Mouse (Mus musculus) intestine, postnatal 0 days (tissue): Measurements from ENCODE around the gene Rrad. TPM values are rescaled to one million over a fixed set of nuclear protein-coding genes. Genes with fewer than 3 reads are reported as not detected.
A peak's percentile ranks its signal among the peaks of the same experiment; 100 is the strongest.

Experiments used
- ATAC-seq: fragments of 200-750 bp; cut with Nextera tagmentation; 2 replicates; pipeline ENCODE4 v1.8.0; 2017; ENCODE audit warnings: mild to moderate bottlenecking, moderate TSS enrichment, moderate library complexity
- H3K27ac ChIP-seq: fragments of 300-500 bp; sonication (generic); 2 replicates; pipeline ENCODE4 v1.5.1; 2014; ENCODE audit warnings: mild to moderate bottlenecking, low read depth, low read length, moderate library complexity
- H3K27me3 ChIP-seq: fragments of 300-500 bp; sonication (generic); replicated peaks from 2 replicates; pipeline ENCODE4 v1.6.1; 2014; ENCODE audit warnings: low read length, mixed read lengths; ENCODE audit not compliant: control insufficient read depth, insufficient read depth
- H3K36me3 ChIP-seq: fragments of 300-500 bp; sonication (generic); 2 replicates; pipeline ENCODE4 v1.6.1; 2014; ENCODE audit warnings: mild to moderate bottlenecking, moderate library complexity; ENCODE audit not compliant: control insufficient read depth, insufficient read depth
- H3K4me1 ChIP-seq: fragments of 300-500 bp; sonication (generic); replicated peaks from 2 replicates; pipeline ENCODE4 v1.6.1; 2014; ENCODE audit warnings: antibody characterized with exemption, low read length, mixed read lengths; ENCODE audit not compliant: control insufficient read depth, insufficient read depth
- H3K4me2 ChIP-seq: fragments of 300-500 bp; sonication (generic); replicated peaks from 2 replicates; pipeline ENCODE4 v1.6.1; 2014; ENCODE audit warnings: low read depth, mild to moderate bottlenecking, moderate library complexity
- H3K4me3 ChIP-seq: fragments of 300-500 bp; sonication (generic); 2 replicates; pipeline ENCODE4 v1.5.1; 2014; ENCODE audit warnings: low read depth, low read length
- H3K9ac ChIP-seq: fragments of 300-500 bp; sonication (generic); 2 replicates; pipeline ENCODE4 v1.6.1; 2014; ENCODE audit warnings: mild to moderate bottlenecking, low read depth, low read length
- H3K9me3 ChIP-seq: fragments of 300-500 bp; sonication (generic); 2 replicates; pipeline ENCODE4 v1.6.1; 2016; ENCODE audit warnings: mixed run types; ENCODE audit not compliant: control insufficient read depth
- CTCF ChIP-seq: sonication (generic); IDR thresholded peaks from 2 replicates; pipeline ENCODE4 v1.5.1; 2016; ENCODE audit warnings: low read depth, mild to moderate bottlenecking, control low read depth, antibody characterized with exemption, moderate library complexity
- WGBS: fragments of 180-500 bp; shearing (Covaris S2); extraction: QIAGEN DNeasy Blood & Tissue Kit; methylation state at CpG from one replicate; pipeline ENCODE4 v1.1.7; 2014; 5-methylcytosine and 5-hydroxymethylcytosine counted together
- polyA plus RNA-seq: library from polyadenylated mRNA; unstranded; fragments of >200 nt; fragmentation: Nextera tagmentation; extraction: Ambion mirVana; gene quantifications from 2 replicates; pipeline ENCODE4 v1.2.1, GENCODE M21; 2015

Rrad gene
- polyA plus RNA-seq, 1 experiment from 2014 or later, result 5.8 TPM

DNA sequence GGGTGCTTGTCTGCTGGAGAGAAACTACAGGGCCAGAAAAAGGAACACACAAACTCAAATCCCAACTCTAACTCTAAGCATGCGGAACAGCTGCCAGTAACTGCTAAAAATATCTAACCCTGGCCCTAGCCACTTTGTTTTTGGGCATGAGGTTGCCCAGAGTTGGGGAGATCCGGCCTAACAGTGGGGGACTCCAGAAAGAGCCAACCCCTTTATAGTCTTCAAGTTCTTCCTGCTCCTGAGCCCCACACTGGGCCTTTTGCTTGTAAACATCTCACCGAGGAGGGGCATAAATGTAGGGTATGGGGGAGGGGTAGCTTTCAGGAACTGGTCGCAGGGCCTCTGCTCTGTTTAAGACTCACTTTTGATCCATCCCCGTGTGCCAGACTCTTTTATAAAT is 848 bp upstream of the Rrad start:
- TF ChIP-seq CTCF, result no peak
- Histone ChIP-seq H3K36me3 (peaks cover 4% of the 10 kb centered on the region; the same call in 1 of the 2 replicates), H3K9me3 (no peaks in the 10 kb centered on the region), H3K4me1 (0 out of 2 replicates have a peak, but pooled peaks cover 5% of the 10 kb centered on the region), H3K27me3 (peaks cover 22% of the 10 kb centered on the region; the same call in 1 of the 2 replicates), H3K4me3 (peak overlapping the region; percentile 31; the same call in 1 of the 2 replicates), H3K27ac (no peak overlapping the region; the same call in 1 of the 2 replicates), H3K9ac (no peak overlapping the region), H3K4me2 (peak overlapping the region; percentile 60)
- WGBS, result 40% methylated on average over 5 of the region's 5 CpGs
- ATAC-seq, result no peak

DNA sequence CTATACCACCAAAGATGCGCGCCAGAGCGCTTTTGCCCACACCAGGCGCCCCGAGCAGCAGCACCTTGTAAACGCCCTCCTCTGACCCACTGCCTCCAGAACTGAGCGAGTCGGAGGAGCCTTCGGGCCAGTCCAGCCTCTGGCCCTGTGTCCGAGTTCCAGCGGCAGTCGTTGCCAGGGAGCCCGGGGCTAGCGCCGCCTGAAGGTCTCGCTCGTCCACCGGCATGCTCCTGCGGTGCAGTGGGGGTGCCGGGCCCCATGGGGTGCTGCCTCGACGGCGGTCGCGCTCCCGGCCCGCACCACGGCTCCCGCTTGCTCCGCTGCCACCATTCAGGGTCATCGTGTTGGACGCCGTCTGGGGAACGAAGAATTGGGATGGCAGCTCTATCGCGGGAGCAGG is 553 bp downstream of the Rrad start:
- peak; percentile 33; the same call in 1 of the 2 replicates for ATAC-seq
- Histone ChIP-seq H3K9ac (peak overlapping the region; percentile 24; the same call in 1 of the 2 replicates), H3K36me3 (peaks cover 3% of the 10 kb centered on the region; the same call in 1 of the 2 replicates), H3K9me3 (no peaks in the 10 kb centered on the region), H3K4me1 (0 out of 2 replicates have a peak, but pooled peaks cover 5% of the 10 kb centered on the region), H3K27me3 (peaks cover 22% of the 10 kb centered on the region; the same call in 1 of the 2 replicates), H3K4me2 (peak overlapping the region; percentile 60), H3K27ac (no peak overlapping the region), H3K4me3 (peak overlapping the region; percentile 31)
- 3% methylated on average over 36 of the region's 36 CpGs for WGBS
- TF ChIP-seq CTCF, result peak; percentile 35

DNA sequence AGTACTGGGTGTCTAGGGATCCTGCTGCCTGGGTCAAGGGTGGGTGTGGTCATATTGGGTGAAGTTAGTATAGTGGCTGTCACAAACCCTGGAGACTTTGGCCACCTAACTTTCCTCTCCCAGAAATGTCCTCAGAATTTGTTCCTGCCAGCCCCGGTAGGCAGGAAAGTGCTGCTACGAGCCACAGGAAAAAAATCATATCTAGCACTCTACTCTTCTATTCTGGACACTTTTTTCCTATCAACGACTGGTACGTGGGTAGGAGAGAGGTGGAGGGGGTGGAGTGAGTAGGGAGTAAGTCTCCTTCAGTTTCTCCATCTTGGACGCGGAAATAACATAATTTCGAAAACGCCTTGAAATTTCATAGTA is 1.0 kb downstream of the Rrad start:
- no peak for TF ChIP-seq CTCF
- Histone ChIP-seq H3K9ac (no peak overlapping the region), H3K36me3 (no peaks in the 10 kb centered on the region; the same call in 1 of the 2 replicates), H3K9me3 (no peaks in the 10 kb centered on the region), H3K4me3 (peak overlapping the region; percentile 31; the same call in 1 of the 2 replicates), H3K4me1 (0 out of 2 replicates have a peak, but pooled peaks cover 5% of the 10 kb centered on the region), H3K27ac (no peak overlapping the region), H3K27me3 (peaks cover 22% of the 10 kb centered on the region; the same call in 1 of the 2 replicates), H3K4me2 (peak overlapping the region; percentile 60)
- WGBS, result 32% methylated on average over 8 of the region's 8 CpGs
- ATAC-seq, result no peak

DNA sequence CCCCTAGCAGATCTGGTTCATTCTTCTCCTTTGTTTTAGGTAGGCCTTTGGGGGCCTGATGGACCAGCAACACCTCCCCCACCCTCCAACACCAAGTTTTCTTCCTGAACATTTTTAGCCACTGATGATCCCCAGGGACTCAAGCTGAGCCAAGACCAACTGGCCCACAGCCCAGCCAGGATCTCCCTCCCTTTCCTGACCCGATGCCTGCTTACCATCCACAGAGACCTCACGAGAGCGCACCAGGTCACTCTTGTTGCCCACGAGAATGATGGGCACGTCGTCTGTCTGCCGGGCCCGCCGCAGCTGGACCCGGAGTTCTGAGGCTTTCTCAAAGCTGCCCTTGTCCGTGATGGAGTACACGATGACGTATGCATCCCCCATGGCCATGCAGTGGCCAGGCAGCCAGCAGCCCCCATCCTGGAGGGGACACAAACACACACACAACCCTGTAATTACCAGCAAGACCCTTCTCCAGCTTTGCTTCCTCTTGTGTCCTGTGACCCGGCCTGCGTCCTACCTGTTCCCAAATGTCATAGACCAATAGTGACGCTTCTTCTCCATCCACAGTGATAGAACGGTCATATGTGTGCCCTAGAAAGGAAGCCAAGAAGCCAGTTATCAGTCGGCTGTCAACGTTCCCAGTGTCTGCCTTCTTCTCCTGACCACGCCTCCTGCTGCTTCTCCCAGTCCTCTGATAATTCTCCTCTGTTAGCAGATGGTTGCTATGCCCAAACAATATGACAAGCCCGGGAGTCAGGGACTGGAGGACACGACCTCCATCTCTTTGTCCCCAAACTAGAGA is 1.6 kb downstream of the Rrad start:
- Histone ChIP-seq H3K4me3 (no peak overlapping the region), H3K4me2 (peak overlapping the region; percentile 60; the same call in 1 of the 2 replicates), H3K36me3 (no peaks in the 10 kb centered on the region), H3K27ac (no peak overlapping the region), H3K27me3 (peaks cover 22% of the 10 kb centered on the region; the same call in 1 of the 2 replicates), H3K9me3 (no peaks in the 10 kb centered on the region), H3K4me1 (0 out of 2 replicates have a peak, but pooled peaks cover 5% of the 10 kb centered on the region), H3K9ac (no peak overlapping the region)
- TF ChIP-seq CTCF, result no peak
- ATAC-seq, result no peak
- 70% methylated on average over 22 of the region's 22 CpGs for WGBS

DNA sequence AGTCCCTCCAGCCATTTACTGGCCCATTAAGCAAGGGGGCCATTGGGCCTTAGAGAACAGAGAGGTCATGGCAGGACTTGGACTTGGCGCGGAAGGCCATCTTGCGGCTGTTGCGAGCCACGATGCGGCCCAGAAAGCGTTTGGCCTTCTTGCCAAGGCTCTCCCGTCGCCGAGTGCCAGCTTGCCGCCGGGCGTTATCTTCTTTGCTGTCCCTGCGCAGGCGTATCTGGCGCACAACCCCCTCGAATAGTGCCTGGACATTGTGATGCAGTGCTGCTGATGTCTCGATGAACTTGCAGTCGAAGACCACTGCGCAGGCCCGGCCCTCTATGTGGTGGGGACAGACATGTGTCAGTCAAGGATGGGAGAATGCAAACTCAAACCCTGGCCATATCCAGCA is 2.7 kb downstream of the Rrad start:
- peaks cover 22% of the 10 kb centered on the region; the same call in 1 of the 2 replicates for H3K27me3 ChIP-seq
- H3K9me3 ChIP-seq, result no peaks in the 10 kb centered on the region
- ATAC-seq, result no peak
- H3K9ac ChIP-seq, result no peak overlapping the region
- no peak overlapping the region for H3K27ac ChIP-seq
- no peak for TF ChIP-seq CTCF
- H3K4me1 ChIP-seq, result 0 out of 2 replicates have a peak, but pooled peaks cover 5% of the 10 kb centered on the region
- H3K4me2 ChIP-seq, result no peak overlapping the region
- 94% methylated on average over 21 of the region's 21 CpGs for WGBS
- H3K4me3 ChIP-seq, result no peak overlapping the region
- no peaks in the 10 kb centered on the region for H3K36me3 ChIP-seq

DNA sequence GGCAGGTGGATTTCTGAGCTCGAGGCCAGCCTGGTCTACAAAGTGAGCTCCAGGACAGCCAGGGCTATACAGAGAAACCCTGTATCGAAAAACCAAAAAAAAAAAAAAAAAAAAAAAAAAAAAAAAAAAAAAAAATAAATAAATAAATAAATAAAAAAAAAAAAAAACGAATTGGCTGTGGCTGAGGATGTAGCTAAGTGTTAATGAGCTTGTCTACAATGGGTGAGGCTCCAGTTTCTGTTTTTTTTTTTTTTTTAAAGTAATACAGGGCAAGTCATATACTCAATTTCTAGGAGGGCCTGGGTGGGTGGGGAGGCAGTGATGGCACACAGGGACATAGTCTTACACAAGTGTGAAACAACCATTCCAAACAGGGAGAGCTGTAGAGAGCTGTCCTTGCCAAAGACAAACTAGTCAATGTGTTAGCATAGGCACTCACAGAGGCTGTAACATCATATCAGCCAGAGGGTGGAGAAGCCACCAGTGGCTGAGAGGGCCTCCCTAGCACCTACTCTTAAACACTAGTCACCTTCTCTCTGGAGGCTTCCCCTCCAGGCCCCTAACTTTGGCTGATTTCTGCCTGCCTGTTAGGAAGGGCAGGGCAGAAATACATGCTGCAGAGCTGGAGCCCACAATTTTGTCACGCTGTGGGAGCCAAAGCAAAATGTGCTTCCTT is 3.9 kb downstream of the Rrad start:
- Histone ChIP-seq H3K27ac (no peak overlapping the region), H3K27me3 (peaks cover 22% of the 10 kb centered on the region; the same call in 1 of the 2 replicates), H3K9ac (no peak overlapping the region), H3K4me1 (0 out of 2 replicates have a peak, but pooled peaks cover 5% of the 10 kb centered on the region), H3K36me3 (no peaks in the 10 kb centered on the region), H3K4me2 (no peak overlapping the region), H3K9me3 (no peaks in the 10 kb centered on the region), H3K4me3 (no peak overlapping the region)
- WGBS, result 71% methylated on average over 4 of the region's 4 CpGs
- no peak for ATAC-seq
- no peak for TF ChIP-seq CTCF
